Mouse (Mus musculus): Measurements from ENCODE around the gene Trpd52l3.
"Not testable (repeated sequence)": the region's sequence is repeated elsewhere in the genome, so short reads cannot be mapped to it uniquely, and the experiment has no call there.

The Trpd52l3 gene

GRCm38 (mm10) chr19:30003621-30004020 lies at the start of gene Trpd52l3:
TSS of gene Trpd52l3 (plus strand) at chr19:30003790.
- DNase-seq, result no peak

- DNase-seq, result no peak
These were observed 49.8 kb upstream of the Trpd52l3 start for GRCm38 (mm10) chr19:29953833-29954232.

- DNase-seq, result no peak
These were observed 48.1 kb upstream of the Trpd52l3 start for GRCm38 (mm10) chr19:29955454-29955853.

GRCm38 (mm10) chr19:29960906-29961305 lies 42.7 kb upstream of the Trpd52l3 start:
- no peak for DNase-seq

- no peak for DNase-seq
These were observed 41.7 kb upstream of the Trpd52l3 start for GRCm38 (mm10) chr19:29961842-29962241.

- no peak for DNase-seq
These were observed 39.9 kb upstream of the Trpd52l3 start for GRCm38 (mm10) chr19:29963598-29964092.

- no peak for DNase-seq
These were observed 35.6 kb upstream of the Trpd52l3 start for GRCm38 (mm10) chr19:29967960-29968359.

GRCm38 (mm10) chr19:29973396-29973795 lies 30.2 kb upstream of the Trpd52l3 start:
- no peak for DNase-seq

GRCm38 (mm10) chr19:29978847-29979246 lies 24.7 kb upstream of the Trpd52l3 start:
- no peak for DNase-seq

- DNase-seq, result no peak
These were observed 24.0 kb upstream of the Trpd52l3 start for GRCm38 (mm10) chr19:29979452-29980089.

GRCm38 (mm10) chr19:29984208-29985005 lies 19.2 kb upstream of the Trpd52l3 start:
- DNase-seq, result no peak

GRCm38 (mm10) chr19:29986464-29987091 lies 17.0 kb upstream of the Trpd52l3 start:
- DNase-seq, result no peak

GRCm38 (mm10) chr19:30000406-30001365 lies 2.9 kb upstream of the Trpd52l3 start:
- no peak for DNase-seq

GRCm38 (mm10) chr19:30001550-30001949 lies 2.0 kb upstream of the Trpd52l3 start:
- DNase-seq, result no peak

GRCm38 (mm10) chr19:30006371-30006770 lies 2.8 kb downstream of the Trpd52l3 start:
- no peak for DNase-seq

GRCm38 (mm10) chr19:30010520-30011296 lies 7.1 kb downstream of the Trpd52l3 start:
- DNase-seq, result no peak

GRCm38 (mm10) chr19:30014331-30014730 lies 10.7 kb downstream of the Trpd52l3 start:
- DNase-seq, result no peak

GRCm38 (mm10) chr19:30016156-30016555 lies 12.6 kb downstream of the Trpd52l3 start:
- DNase-seq, result no peak

- DNase-seq, result not testable (repeated sequence)
These were observed 19.8 kb downstream of the Trpd52l3 start for GRCm38 (mm10) chr19:30023419-30023818.

GRCm38 (mm10) chr19:30029002-30029710 lies 25.6 kb downstream of the Trpd52l3 start:
- DNase-seq, result no peak

Data from thymus, postnatal 4 days (tissue).